Mouse (Mus musculus): ENCODE data around the gene Cc2d2a.

Cc2d2a gene

GRCm38 (mm10) chr5:43728375-43729165, 66.4 kb downstream of the Cc2d2a start:
- no peak for DNase-seq (ENCODE audit: low read depth, low spot score)

GRCm38 (mm10) chr5:43732381-43732780, 70.2 kb downstream of the Cc2d2a start:
- no peak for DNase-seq (ENCODE audit: low read depth, low spot score)

DNA sequence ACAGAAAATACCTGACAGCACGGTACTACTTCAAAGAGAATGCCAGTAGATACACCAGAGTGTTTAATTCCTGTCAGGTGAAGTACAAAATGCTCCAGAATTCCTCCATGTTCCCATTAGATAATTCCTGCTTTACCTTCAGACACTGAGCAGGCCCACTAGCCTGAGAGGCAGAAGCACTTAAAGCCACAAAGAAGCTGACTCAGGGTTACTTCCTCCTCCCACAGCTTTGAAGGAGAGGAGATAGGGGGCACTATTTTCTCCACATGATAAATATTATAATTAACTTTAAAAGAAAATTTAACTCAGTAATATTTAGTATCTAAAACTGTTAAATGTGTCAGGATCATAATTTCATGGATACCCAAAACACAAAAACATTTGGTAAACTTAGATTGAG, 82.0 kb downstream of the Cc2d2a start:
- no peak for DNase-seq (ENCODE audit: low read depth, low spot score)

GRCm38 (mm10) chr5:43745156-43745555, 83.0 kb downstream of the Cc2d2a start:
- DNase-seq (ENCODE audit: low read depth, low spot score) = peak; percentile 13

- no peak for DNase-seq (ENCODE audit: low read depth, low spot score)
Observed at GRCm38 (mm10) chr5:43748039-43748438, 85.9 kb downstream of the Cc2d2a start.

- DNase-seq (ENCODE audit: low read depth, low spot score) = no peak
Observed at GRCm38 (mm10) chr5:43749092-43749491, 86.9 kb downstream of the Cc2d2a start.

DNA sequence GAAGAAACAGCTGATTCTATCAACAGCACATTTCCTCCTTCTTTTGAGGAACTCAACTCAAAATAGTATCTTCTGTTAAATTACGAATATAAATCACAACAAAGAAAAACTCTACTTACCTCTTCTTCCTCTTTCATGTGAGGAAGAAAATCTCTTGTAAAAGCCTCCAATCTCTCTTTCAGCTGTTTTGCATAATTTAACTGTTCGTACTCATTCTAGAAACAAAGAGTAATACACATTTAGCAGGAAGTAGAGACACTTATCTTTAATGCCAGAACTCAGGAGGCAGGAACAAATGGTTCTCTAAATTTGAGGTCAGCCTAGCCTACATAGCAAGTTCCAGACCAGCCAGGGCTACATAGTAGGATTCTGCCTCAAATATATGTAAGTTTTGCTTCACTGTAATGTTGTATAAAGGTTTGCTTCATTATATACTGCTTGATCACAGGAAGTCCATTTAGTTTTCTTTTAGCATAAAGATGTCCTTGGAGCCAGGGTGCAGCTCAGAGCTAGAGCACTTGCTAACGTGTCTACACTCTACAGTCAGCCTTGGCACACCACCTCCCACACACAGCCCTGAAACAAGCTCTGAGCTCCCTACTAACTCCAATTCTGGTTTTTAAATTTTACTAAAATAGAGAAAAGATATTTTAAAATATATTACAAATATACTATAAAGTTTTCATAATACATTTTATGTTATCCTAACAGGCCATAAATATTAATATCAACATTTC, 108.6 kb downstream of the Cc2d2a start:
- no peak for DNase-seq (ENCODE audit: low read depth, low spot score)

- no peak for DNase-seq (ENCODE audit: low read depth, low spot score)
Observed at GRCm38 (mm10) chr5:43771555-43771954, 109.4 kb downstream of the Cc2d2a start.

DNA sequence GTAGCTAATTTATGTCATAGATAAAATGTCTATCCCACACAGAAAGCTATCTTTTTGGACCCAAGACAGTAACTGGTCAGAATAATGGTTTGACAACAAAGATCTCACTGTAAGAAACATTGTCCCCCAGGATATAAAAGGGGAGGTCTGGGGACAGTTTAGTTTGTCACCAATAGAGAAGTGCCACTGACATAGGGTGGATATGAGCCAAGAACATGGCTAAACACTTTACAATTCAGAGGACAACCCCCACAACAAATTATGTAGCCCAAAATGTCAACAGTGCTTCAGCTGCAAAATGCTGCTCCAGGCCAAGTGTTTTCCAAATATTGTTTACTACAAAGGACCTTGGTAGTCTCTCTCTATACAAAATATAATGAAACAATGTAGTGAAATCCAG, 114.3 kb downstream of the Cc2d2a start:
- no peak for DNase-seq (ENCODE audit: low read depth, low spot score)

- no peak for DNase-seq (ENCODE audit: low read depth, low spot score)
Observed at GRCm38 (mm10) chr5:43776993-43777392, 114.8 kb downstream of the Cc2d2a start.

GRCm38 (mm10) chr5:43778583-43778982, 116.4 kb downstream of the Cc2d2a start:
- DNase-seq (ENCODE audit: low read depth, low spot score) = no peak

DNA sequence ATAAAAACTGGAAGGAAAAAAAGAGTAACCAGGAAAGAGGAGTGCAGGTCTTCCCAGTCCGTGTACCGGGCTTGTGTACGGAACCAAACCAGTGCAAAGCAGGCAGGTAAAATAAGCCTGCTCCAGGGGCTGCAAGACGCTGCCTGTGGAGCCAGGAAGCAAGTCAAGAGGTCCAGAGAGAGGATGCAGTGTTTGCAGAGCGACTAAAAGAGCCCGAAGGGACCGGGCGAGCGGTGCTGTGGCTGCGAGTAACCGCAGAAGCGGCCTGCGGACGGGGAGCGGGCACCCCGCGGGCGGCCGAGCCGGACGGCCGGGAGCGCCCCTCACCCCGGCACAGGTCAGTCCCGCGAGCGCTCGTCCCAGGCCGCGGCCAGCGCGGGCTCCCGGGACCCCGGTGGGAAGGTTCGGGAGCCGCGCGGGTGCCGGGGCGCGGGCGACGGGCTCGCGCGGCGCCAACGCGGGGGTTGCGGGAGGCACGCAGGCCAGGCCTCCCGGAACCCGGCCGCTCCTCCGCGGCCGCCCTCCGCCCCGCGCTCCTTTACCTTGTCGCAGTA, 119.4 kb downstream of the Cc2d2a start:
- DNase-seq (ENCODE audit: low read depth, low spot score) = peak; percentile 44

DNA sequence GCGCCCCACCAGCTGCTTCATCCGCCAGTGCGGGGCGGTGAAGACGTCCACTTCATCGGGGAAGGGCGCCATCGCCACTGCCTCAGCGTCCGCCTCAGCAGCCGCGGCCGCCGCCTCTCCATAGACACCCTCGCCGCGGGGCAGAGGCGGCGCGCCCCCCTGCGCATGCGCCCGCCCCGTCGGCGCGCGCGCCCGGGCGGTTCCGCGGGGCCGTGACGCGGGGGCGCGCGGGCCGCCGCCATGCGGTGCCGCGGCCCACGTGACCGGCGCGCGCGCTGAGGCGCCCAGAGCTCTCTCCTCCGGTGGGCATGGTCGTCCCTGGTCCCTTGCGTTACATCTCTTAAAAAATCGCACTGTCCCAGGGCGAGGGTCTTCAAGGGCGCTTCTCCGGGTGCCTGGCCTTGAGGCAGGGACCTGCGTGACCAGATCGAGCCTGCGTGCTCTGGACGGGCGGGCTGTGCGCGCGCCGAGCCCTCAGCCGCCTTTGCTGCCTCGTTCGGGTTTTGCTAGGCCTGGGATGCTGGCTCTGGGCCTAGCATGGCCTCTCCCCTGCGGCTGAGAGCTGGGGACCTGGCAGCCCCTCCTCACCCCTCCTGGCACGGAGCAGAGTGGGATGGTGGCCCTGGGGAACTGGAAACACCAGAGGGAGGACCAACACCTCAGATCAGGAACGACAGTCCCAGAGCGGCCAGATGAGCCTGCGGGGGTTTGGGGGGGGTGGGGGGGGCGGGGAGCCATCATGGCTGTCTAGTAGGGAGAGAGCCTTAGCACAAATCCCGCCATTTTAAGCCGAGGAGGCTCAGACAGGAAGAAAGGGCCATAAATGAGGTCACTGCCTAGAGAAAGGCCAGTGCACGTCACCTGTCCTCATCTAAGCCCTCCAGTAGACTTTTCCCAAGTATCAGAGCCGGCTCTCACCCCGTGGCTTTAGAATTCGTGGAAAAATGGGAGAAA, 120.1 kb downstream of the Cc2d2a start:
- DNase-seq (ENCODE audit: low read depth, low spot score) = peak; percentile 85

DNA sequence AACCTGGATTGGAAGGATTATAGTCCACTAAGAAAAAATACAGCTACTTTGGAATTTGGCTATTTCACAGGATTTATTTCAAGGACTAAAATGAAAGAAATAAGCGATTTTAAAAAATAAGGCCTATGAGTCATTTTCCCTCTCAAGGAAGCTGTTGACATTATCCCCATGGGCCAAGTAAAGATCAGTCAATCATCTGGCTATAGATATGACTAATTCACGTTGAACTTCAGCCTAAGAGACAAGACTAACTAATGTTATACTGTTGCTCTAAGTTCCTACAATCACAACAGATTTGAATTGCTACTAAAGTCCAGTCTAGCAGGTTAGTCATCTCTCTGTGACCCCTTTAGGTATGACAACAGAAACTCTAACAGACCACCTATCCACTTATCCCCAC, 121.8 kb downstream of the Cc2d2a start:
- no peak for DNase-seq (ENCODE audit: low read depth, low spot score)

DNA sequence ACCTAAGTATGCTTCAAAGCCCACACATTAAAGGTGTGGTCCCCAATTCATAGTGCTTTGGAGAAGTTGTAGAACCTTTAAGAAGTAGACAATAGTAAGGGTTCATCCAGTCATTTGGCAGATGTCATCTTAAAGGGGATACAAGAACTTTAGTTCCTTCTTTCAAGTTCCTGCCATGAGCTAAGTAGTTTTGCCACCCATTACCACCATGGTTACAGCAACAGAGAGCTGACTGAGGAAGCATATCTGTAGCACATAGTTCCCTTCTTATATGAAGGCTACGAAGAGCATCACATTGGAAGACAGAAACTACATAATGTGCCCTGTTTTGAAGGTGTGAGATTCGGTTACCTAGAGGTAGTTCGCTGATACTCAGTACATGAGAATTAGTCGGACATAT, 124.5 kb downstream of the Cc2d2a start:
- DNase-seq (ENCODE audit: low read depth, low spot score) = no peak

GRCm38 (mm10) chr5:43787976-43788752, 126.0 kb downstream of the Cc2d2a start:
- no peak for DNase-seq (ENCODE audit: low read depth, low spot score)

Measured in mesoderm, embryonic 11.5 days (tissue).